Mouse (Mus musculus): ENCODE measurements around the gene Tshz2. TPM values are rescaled to one million over a fixed set of nuclear protein-coding genes. Genes with fewer than 3 reads are reported as not detected.
A peak's percentile ranks its signal among the peaks of the same experiment; 100 is the strongest.

Gene Tshz2
- polyA plus RNA-seq, 1 experiment from 2014 or later = 43.0 TPM

- no peaks in the 10 kb centered on the region for H3K36me3 ChIP-seq
- no peaks in the 10 kb centered on the region for H3K9me3 ChIP-seq
- no peaks in the 10 kb centered on the region; the same call in 1 of the 2 replicates for H3K4me1 ChIP-seq (replicated peaks)
- H3K9ac ChIP-seq = no peak overlapping the region
- H3K27ac ChIP-seq = no peak overlapping the region
- no peak overlapping the region for H3K4me2 ChIP-seq
- 35% methylated on average over 9 of the region's 9 CpGs for WGBS
- H3K27me3 ChIP-seq = no peaks in the 10 kb centered on the region
- no peak overlapping the region for H3K4me3 ChIP-seq
- ATAC-seq (ENCODE audit: low FRiP score) = no peak
Observed at GRCm38 (mm10) chr2:170055413-170055812, 422.6 kb downstream of the Tshz2 start.

GRCm38 (mm10) chr2:170058774-170059173 lies 426.0 kb downstream of the Tshz2 start:
- Histone ChIP-seq H3K4me3 (no peak overlapping the region), H3K9me3 (no peaks in the 10 kb centered on the region), H3K4me2 (no peak overlapping the region), H3K4me1 (replicated peaks) (no peaks in the 10 kb centered on the region), H3K36me3 (no peaks in the 10 kb centered on the region), H3K27ac (no peak overlapping the region), H3K9ac (no peak overlapping the region), H3K27me3 (no peaks in the 10 kb centered on the region)
- no peak for ATAC-seq (ENCODE audit: low FRiP score)
- WGBS = 83% methylated on average over 14 of the region's 14 CpGs

- Histone ChIP-seq H3K4me2 (no peak overlapping the region), H3K36me3 (no peaks in the 10 kb centered on the region), H3K4me1 (replicated peaks) (no peaks in the 10 kb centered on the region), H3K27ac (no peak overlapping the region), H3K27me3 (no peaks in the 10 kb centered on the region), H3K9me3 (no peaks in the 10 kb centered on the region), H3K4me3 (no peak overlapping the region), H3K9ac (no peak overlapping the region)
- ATAC-seq (ENCODE audit: low FRiP score) = no peak
- 66% methylated on average over 4 of the region's 4 CpGs for WGBS
Observed at GRCm38 (mm10) chr2:170060066-170060465, 427.3 kb downstream of the Tshz2 start.

- ATAC-seq (ENCODE audit: low FRiP score) = no peak
- Histone ChIP-seq H3K9me3 (peaks cover 12% of the 10 kb centered on the region), H3K27ac (no peak overlapping the region), H3K4me1 (replicated peaks) (no peaks in the 10 kb centered on the region), H3K27me3 (no peaks in the 10 kb centered on the region), H3K4me2 (no peak overlapping the region), H3K36me3 (no peaks in the 10 kb centered on the region), H3K9ac (no peak overlapping the region), H3K4me3 (no peak overlapping the region)
- WGBS = 90% methylated on average over 3 of the region's 3 CpGs
Observed at GRCm38 (mm10) chr2:170062378-170062777, 429.6 kb downstream of the Tshz2 start.

- no peak for ATAC-seq (ENCODE audit: low FRiP score)
- WGBS = 90% methylated on average over 5 of the region's 5 CpGs
- no peak overlapping the region for H3K4me2 ChIP-seq
- no peak overlapping the region for H3K9ac ChIP-seq
- H3K4me3 ChIP-seq = no peak overlapping the region
- H3K4me1 ChIP-seq (replicated peaks) = peaks cover 22% of the 10 kb centered on the region
- no peaks in the 10 kb centered on the region for H3K36me3 ChIP-seq
- H3K27me3 ChIP-seq = no peaks in the 10 kb centered on the region
- H3K9me3 ChIP-seq = peaks cover 12% of the 10 kb centered on the region
- no peak overlapping the region for H3K27ac ChIP-seq
Observed at GRCm38 (mm10) chr2:170069976-170070375, 437.2 kb downstream of the Tshz2 start.

- WGBS = 36% methylated on average over 15 of the region's 15 CpGs
- Histone ChIP-seq H3K4me1 (replicated peaks) (peaks cover 22% of the 10 kb centered on the region), H3K27me3 (no peaks in the 10 kb centered on the region), H3K9me3 (peaks cover 11% of the 10 kb centered on the region), H3K4me3 (no peak overlapping the region), H3K27ac (no peak overlapping the region), H3K36me3 (no peaks in the 10 kb centered on the region), H3K4me2 (no peak overlapping the region; the same call in 1 of the 2 replicates), H3K9ac (no peak overlapping the region)
- peak; percentile 57; the same call in 1 of the 2 replicates for ATAC-seq (ENCODE audit: low FRiP score)
Observed at GRCm38 (mm10) chr2:170070641-170071241, 437.9 kb downstream of the Tshz2 start.

- peaks cover 18% of the 10 kb centered on the region for H3K4me1 ChIP-seq (replicated peaks)
- H3K9me3 ChIP-seq = no peaks in the 10 kb centered on the region
- H3K9ac ChIP-seq = no peak overlapping the region
- 68% methylated on average over 6 of the region's 6 CpGs for WGBS
- H3K4me3 ChIP-seq = no peak overlapping the region
- H3K27me3 ChIP-seq = no peaks in the 10 kb centered on the region
- ATAC-seq (ENCODE audit: low FRiP score) = no peak
- no peak overlapping the region for H3K4me2 ChIP-seq
- H3K36me3 ChIP-seq = no peaks in the 10 kb centered on the region
- no peak overlapping the region for H3K27ac ChIP-seq
Observed at GRCm38 (mm10) chr2:170076941-170077490, 444.2 kb downstream of the Tshz2 start.

GRCm38 (mm10) chr2:170078041-170078440 lies 445.2 kb downstream of the Tshz2 start:
- no peak overlapping the region for H3K9ac ChIP-seq
- 77% methylated on average over 10 of the region's 10 CpGs for WGBS
- H3K4me3 ChIP-seq = no peak overlapping the region
- no peaks in the 10 kb centered on the region for H3K9me3 ChIP-seq
- H3K27ac ChIP-seq = no peak overlapping the region
- H3K4me1 ChIP-seq (replicated peaks) = peaks cover 8% of the 10 kb centered on the region; the same call in 1 of the 2 replicates
- H3K4me2 ChIP-seq = no peak overlapping the region
- no peak for ATAC-seq (ENCODE audit: low FRiP score)
- no peaks in the 10 kb centered on the region for H3K27me3 ChIP-seq
- no peaks in the 10 kb centered on the region for H3K36me3 ChIP-seq

- Histone ChIP-seq H3K9ac (no peak overlapping the region), H3K9me3 (no peaks in the 10 kb centered on the region), H3K36me3 (no peaks in the 10 kb centered on the region), H3K4me2 (no peak overlapping the region), H3K4me3 (no peak overlapping the region), H3K27ac (no peak overlapping the region), H3K27me3 (no peaks in the 10 kb centered on the region), H3K4me1 (replicated peaks) (0 out of 2 replicates have a peak, but pooled peaks cover 5% of the 10 kb centered on the region)
- ATAC-seq (ENCODE audit: low FRiP score) = no peak
- WGBS = 50% methylated on average over 15 of the region's 15 CpGs
Observed at GRCm38 (mm10) chr2:170078442-170079017, 445.7 kb downstream of the Tshz2 start.

- Histone ChIP-seq H3K9me3 (no peaks in the 10 kb centered on the region), H3K27me3 (no peaks in the 10 kb centered on the region), H3K27ac (no peak overlapping the region), H3K4me3 (no peak overlapping the region), H3K4me1 (replicated peaks) (no peaks in the 10 kb centered on the region), H3K9ac (no peak overlapping the region), H3K4me2 (no peak overlapping the region), H3K36me3 (no peaks in the 10 kb centered on the region)
- no peak for ATAC-seq (ENCODE audit: low FRiP score)
- WGBS = 65% methylated on average over 10 of the region's 10 CpGs
Observed at GRCm38 (mm10) chr2:170091563-170092443, 459.0 kb downstream of the Tshz2 start.

GRCm38 (mm10) chr2:170094220-170094619 lies 461.4 kb downstream of the Tshz2 start:
- no peak overlapping the region for H3K4me3 ChIP-seq
- H3K36me3 ChIP-seq = no peaks in the 10 kb centered on the region
- no peak overlapping the region for H3K4me2 ChIP-seq

GRCm38 (mm10) chr2:170094871-170095270 lies 462.1 kb downstream of the Tshz2 start:
- no peak overlapping the region for H3K4me3 ChIP-seq
- 91% methylated on average over 9 of the region's 9 CpGs for WGBS
- no peak for ATAC-seq (ENCODE audit: low FRiP score)

More at GRCm38 (mm10) chr2:170094220-170094619, 461.4 kb downstream of the Tshz2 start:
- WGBS = 95% methylated on average over 17 of the region's 17 CpGs
- Histone ChIP-seq H3K9me3 (no peaks in the 10 kb centered on the region), H3K4me1 (replicated peaks) (no peaks in the 10 kb centered on the region), H3K9ac (no peak overlapping the region), H3K27ac (no peak overlapping the region), H3K27me3 (no peaks in the 10 kb centered on the region)
- ATAC-seq (ENCODE audit: low FRiP score) = no peak

More at GRCm38 (mm10) chr2:170094871-170095270, 462.1 kb downstream of the Tshz2 start:
- Histone ChIP-seq H3K4me1 (replicated peaks) (no peaks in the 10 kb centered on the region), H3K36me3 (no peaks in the 10 kb centered on the region), H3K4me2 (no peak overlapping the region), H3K27ac (no peak overlapping the region), H3K27me3 (no peaks in the 10 kb centered on the region), H3K9ac (no peak overlapping the region), H3K9me3 (no peaks in the 10 kb centered on the region)

Data from hindbrain, embryonic 13.5 days (tissue).